Mouse (Mus musculus): ENCODE data around the gene Med20.

GRCm38 (mm10) chr17:47611661-47611982 lies 240 bp downstream of the Med20 start:
- TF ChIP-seq POLR2A (IDR thresholded peaks at IDR 0.05; ENCODE audit: insufficient read depth, low read depth, low read length) (no peak; the same call in 1 of the 2 replicates), CTCF (IDR thresholded peaks at IDR 0.05; ENCODE audit: insufficient read depth, low read depth, low read length) (no peak)
